Mouse (Mus musculus) intestine, postnatal 0 days (tissue): ENCODE results near the gene Tacc3. TPM values are rescaled to one million over a fixed set of nuclear protein-coding genes. Genes with fewer than 3 reads are reported as not detected.

ENCODE experiments used
- ATAC-seq: fragments of 200-750 bp; cut with Nextera tagmentation; 2 replicates; pipeline ENCODE4 v1.8.0; 2017; ENCODE audit warnings: mild to moderate bottlenecking, moderate TSS enrichment, moderate library complexity
- H3K27ac ChIP-seq: fragments of 300-500 bp; sonication (generic); 2 replicates; pipeline ENCODE4 v1.5.1; 2014; ENCODE audit warnings: mild to moderate bottlenecking, low read depth, low read length, moderate library complexity
- H3K27me3 ChIP-seq: fragments of 300-500 bp; sonication (generic); replicated peaks from 2 replicates; pipeline ENCODE4 v1.6.1; 2014; ENCODE audit warnings: low read length, mixed read lengths; ENCODE audit not compliant: control insufficient read depth, insufficient read depth
- H3K36me3 ChIP-seq: fragments of 300-500 bp; sonication (generic); 2 replicates; pipeline ENCODE4 v1.6.1; 2014; ENCODE audit warnings: mild to moderate bottlenecking, moderate library complexity; ENCODE audit not compliant: control insufficient read depth, insufficient read depth
- H3K4me1 ChIP-seq: fragments of 300-500 bp; sonication (generic); replicated peaks from 2 replicates; pipeline ENCODE4 v1.6.1; 2014; ENCODE audit warnings: antibody characterized with exemption, low read length, mixed read lengths; ENCODE audit not compliant: control insufficient read depth, insufficient read depth
- H3K4me2 ChIP-seq: fragments of 300-500 bp; sonication (generic); replicated peaks from 2 replicates; pipeline ENCODE4 v1.6.1; 2014; ENCODE audit warnings: low read depth, mild to moderate bottlenecking, moderate library complexity
- H3K4me3 ChIP-seq: fragments of 300-500 bp; sonication (generic); 2 replicates; pipeline ENCODE4 v1.5.1; 2014; ENCODE audit warnings: low read depth, low read length
- H3K9ac ChIP-seq: fragments of 300-500 bp; sonication (generic); 2 replicates; pipeline ENCODE4 v1.6.1; 2014; ENCODE audit warnings: mild to moderate bottlenecking, low read depth, low read length
- H3K9me3 ChIP-seq: fragments of 300-500 bp; sonication (generic); 2 replicates; pipeline ENCODE4 v1.6.1; 2016; ENCODE audit warnings: mixed run types; ENCODE audit not compliant: control insufficient read depth
- CTCF ChIP-seq: sonication (generic); IDR thresholded peaks from 2 replicates; pipeline ENCODE4 v1.5.1; 2016; ENCODE audit warnings: low read depth, mild to moderate bottlenecking, control low read depth, antibody characterized with exemption, moderate library complexity
- WGBS: fragments of 180-500 bp; shearing (Covaris S2); extraction: QIAGEN DNeasy Blood & Tissue Kit; methylation state at CpG from one replicate; pipeline ENCODE4 v1.1.7; 2014; 5-methylcytosine and 5-hydroxymethylcytosine counted together
- polyA plus RNA-seq: library from polyadenylated mRNA; unstranded; fragments of >200 nt; fragmentation: Nextera tagmentation; extraction: Ambion mirVana; gene quantifications from 2 replicates; pipeline ENCODE4 v1.2.1, GENCODE M21; 2015

Gene Tacc3
- polyA plus RNA-seq, 1 experiment from 2014 or later, result 39.3 TPM

- Histone ChIP-seq H3K4me2 (peak overlapping the region; percentile 89), H3K4me3 (peak overlapping the region; percentile 83), H3K27ac (no peak overlapping the region), H3K4me1 (peaks cover 6% of the 10 kb centered on the region; the same call in 1 of the 2 replicates), H3K27me3 (no peaks in the 10 kb centered on the region), H3K36me3 (0 out of 2 replicates have a peak, but pooled peaks cover 5% of the 10 kb centered on the region), H3K9me3 (no peaks in the 10 kb centered on the region), H3K9ac (no peak overlapping the region)
- no peak for ATAC-seq
- no peak for TF ChIP-seq CTCF
- WGBS, result 15% methylated on average over 4 of the region's 4 CpGs
Observed at GRCm38 (mm10) chr5:33627968-33628367, 30.0 kb upstream of the Tacc3 start.

GRCm38 (mm10) chr5:33628820-33629300 lies 29.1 kb upstream of the Tacc3 start:
- H3K4me3 ChIP-seq, result peak overlapping the region; percentile 83
- 0% methylated on average over 24 of the region's 24 CpGs for WGBS
- no peaks in the 10 kb centered on the region for H3K27me3 ChIP-seq
- H3K4me1 ChIP-seq, result peaks cover 6% of the 10 kb centered on the region; the same call in 1 of the 2 replicates
- peak overlapping the region; percentile 93 for H3K27ac ChIP-seq
- H3K9ac ChIP-seq, result peak overlapping the region; percentile 87
- ATAC-seq, result peak; percentile 10
- H3K4me2 ChIP-seq, result peak overlapping the region; percentile 89
- H3K36me3 ChIP-seq, result no peaks in the 10 kb centered on the region
- H3K9me3 ChIP-seq, result no peaks in the 10 kb centered on the region
- TF ChIP-seq CTCF, result no peak

GRCm38 (mm10) chr5:33629301-33629987 lies 28.5 kb upstream of the Tacc3 start, which contains the start of the genes Fam53a and Gm9903:
Fam53a (minus strand) TSS chr5:33629635.
Gm9903 (plus strand) TSS chr5:33629925.
- Histone ChIP-seq H3K4me2 (peak within 1 kb of the TSS; percentile 89), H3K4me1 (peaks cover 6% of the 10 kb centered on the region; the same call in 1 of the 2 replicates), H3K9me3 (no peaks in the 10 kb centered on the region), H3K27me3 (no peaks in the 10 kb centered on the region), H3K36me3 (no peaks in the 10 kb centered on the region), H3K27ac (peak within 1 kb of the TSS; percentile 93), H3K4me3 (peak within 1 kb of the TSS; percentile 83), H3K9ac (peak within 1 kb of the TSS; percentile 87)
- no peak; the same call in 1 of the 2 replicates for TF ChIP-seq CTCF
- ATAC-seq, result peak; percentile 96
- WGBS, result under 1% methylated on average over 94 of the region's 99 CpGs

- Histone ChIP-seq H3K4me2 (peak overlapping the region; percentile 89), H3K4me3 (peak overlapping the region; percentile 83), H3K9me3 (no peaks in the 10 kb centered on the region), H3K27ac (peak overlapping the region; percentile 93), H3K4me1 (peaks cover 6% of the 10 kb centered on the region; the same call in 1 of the 2 replicates), H3K36me3 (no peaks in the 10 kb centered on the region), H3K27me3 (no peaks in the 10 kb centered on the region), H3K9ac (peak overlapping the region; percentile 0; the same call in 1 of the 2 replicates)
- peak; percentile 49 for ATAC-seq
- no peak for TF ChIP-seq CTCF
- under 1% methylated on average over 9 of the region's 9 CpGs for WGBS
Observed at GRCm38 (mm10) chr5:33630061-33630460, 27.9 kb upstream of the Tacc3 start.

GRCm38 (mm10) chr5:33630615-33631014 lies 27.3 kb upstream of the Tacc3 start:
- 33% methylated on average over 4 of the region's 4 CpGs for WGBS

GRCm38 (mm10) chr5:33632526-33632925 lies 25.4 kb upstream of the Tacc3 start:
- WGBS, result 87% methylated on average over 1 of the region's 1 CpGs
- Histone ChIP-seq H3K9me3 (no peaks in the 10 kb centered on the region), H3K4me3 (no peak overlapping the region), H3K4me2 (no peak overlapping the region), H3K36me3 (0 out of 2 replicates have a peak, but pooled peaks cover 9% of the 10 kb centered on the region), H3K27me3 (no peaks in the 10 kb centered on the region), H3K4me1 (peaks cover 6% of the 10 kb centered on the region; the same call in 1 of the 2 replicates), H3K9ac (no peak overlapping the region), H3K27ac (no peak overlapping the region)
- no peak for ATAC-seq
- no peak for TF ChIP-seq CTCF

More at GRCm38 (mm10) chr5:33630615-33631014, 27.3 kb upstream of the Tacc3 start:
- Histone ChIP-seq H3K4me3 (no peak overlapping the region; the same call in 1 of the 2 replicates), H3K9me3 (no peaks in the 10 kb centered on the region), H3K36me3 (no peaks in the 10 kb centered on the region), H3K4me1 (peaks cover 6% of the 10 kb centered on the region; the same call in 1 of the 2 replicates), H3K9ac (peak overlapping the region; percentile 0; the same call in 1 of the 2 replicates), H3K4me2 (peak overlapping the region; percentile 89), H3K27me3 (no peaks in the 10 kb centered on the region), H3K27ac (peak overlapping the region; percentile 93)
- TF ChIP-seq CTCF, result no peak
- ATAC-seq, result peak; percentile 58
